Mouse (Mus musculus) forebrain, embryonic 13.5 days (tissue): ENCODE data around the gene Caprin1. TPM values are rescaled to one million over a fixed set of nuclear protein-coding genes. Genes with fewer than 3 reads are reported as not detected.

Experiments used
- ATAC-seq: fragments of 200-750 bp; cut with Nextera tagmentation; 2 replicates; pipeline ENCODE4 v1.8.0; 2017
- H3K27ac ChIP-seq: fragments of 300-500 bp; sonication (generic); 2 replicates; pipeline ENCODE4 v1.5.1; 2015; ENCODE audit warnings: inconsistent platforms, mild to moderate bottlenecking, moderate library complexity
- H3K27me3 ChIP-seq: fragments of 300-500 bp; sonication (generic); 2 replicates; pipeline ENCODE4 v1.6.1; 2015; ENCODE audit warnings: mild to moderate bottlenecking, inconsistent platforms
- H3K36me3 ChIP-seq: fragments of 300-500 bp; sonication (generic); 2 replicates; pipeline ENCODE4 v1.6.1; 2015; ENCODE audit warnings: mild to moderate bottlenecking, inconsistent platforms; ENCODE audit not compliant: poor library complexity, severe bottlenecking
- H3K4me1 ChIP-seq: fragments of 300-500 bp; sonication (generic); 2 replicates; pipeline ENCODE4 v1.6.1; 2015; ENCODE audit warnings: inconsistent platforms
- H3K4me2 ChIP-seq: fragments of 300-500 bp; sonication (generic); 2 replicates; pipeline ENCODE4 v1.6.1; 2015; ENCODE audit warnings: inconsistent platforms, mild to moderate bottlenecking, moderate library complexity
- H3K4me3 ChIP-seq: fragments of 300-500 bp; sonication (generic); 2 replicates; pipeline ENCODE4 v1.5.1; 2015; ENCODE audit warnings: mild to moderate bottlenecking, inconsistent platforms
- H3K9ac ChIP-seq: fragments of 300-500 bp; sonication (generic); 2 replicates; pipeline ENCODE4 v1.6.1; 2015; ENCODE audit warnings: mild to moderate bottlenecking, inconsistent platforms
- H3K9me3 ChIP-seq: fragments of 300-500 bp; sonication (generic); replicated peaks from 2 replicates; pipeline ENCODE4 v1.6.1; 2016; ENCODE audit warnings: inconsistent platforms
- WGBS: fragments of 180-500 bp; shearing (Covaris S2); methylation state at CpG from one replicate; pipeline ENCODE4 v1.1.7; 2015; 5-methylcytosine and 5-hydroxymethylcytosine counted together
- polyA plus RNA-seq: library from polyadenylated mRNA; unstranded; fragments of >200 nt; fragmentation: Nextera tagmentation; extraction: Ambion mirVana; gene quantifications from 2 replicates; pipeline ENCODE4 v1.2.1, GENCODE M21; 2015

Caprin1 gene
- polyA plus RNA-seq, 1 experiment from 2014 or later: 439 TPM

DNA sequence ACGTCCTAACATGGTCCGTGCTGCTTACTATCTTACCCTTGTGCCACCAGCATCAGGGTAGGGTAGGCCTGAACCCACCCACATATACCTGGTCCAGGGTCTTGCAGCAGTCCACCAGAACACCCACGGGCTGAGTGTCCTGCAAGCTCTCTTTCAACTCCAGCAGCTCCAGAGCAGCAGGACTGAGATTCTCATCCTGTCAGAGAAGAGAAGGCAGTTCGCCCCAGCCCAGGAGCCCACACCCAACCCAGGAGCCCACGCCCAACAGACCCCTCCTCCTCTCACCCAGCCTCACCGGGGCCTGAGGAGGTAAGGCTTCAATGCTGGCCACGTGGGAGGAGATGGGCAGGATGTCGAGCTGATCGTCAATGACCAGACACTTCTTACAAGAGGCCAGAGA is 49.6 kb downstream of the Caprin1 start:
- H3K36me3 ChIP-seq: peaks cover 78% of the 10 kb centered on the region
- no peak overlapping the region for H3K27ac ChIP-seq
- no peak for ATAC-seq
- H3K27me3 ChIP-seq: no peaks in the 10 kb centered on the region
- no peak overlapping the region for H3K4me2 ChIP-seq
- H3K9ac ChIP-seq: no peak overlapping the region
- H3K9me3 ChIP-seq: no peaks in the 10 kb centered on the region
- no peak overlapping the region for H3K4me3 ChIP-seq
- 89% methylated on average over 9 of the region's 9 CpGs for WGBS
- H3K4me1 ChIP-seq: no peaks in the 10 kb centered on the region

DNA sequence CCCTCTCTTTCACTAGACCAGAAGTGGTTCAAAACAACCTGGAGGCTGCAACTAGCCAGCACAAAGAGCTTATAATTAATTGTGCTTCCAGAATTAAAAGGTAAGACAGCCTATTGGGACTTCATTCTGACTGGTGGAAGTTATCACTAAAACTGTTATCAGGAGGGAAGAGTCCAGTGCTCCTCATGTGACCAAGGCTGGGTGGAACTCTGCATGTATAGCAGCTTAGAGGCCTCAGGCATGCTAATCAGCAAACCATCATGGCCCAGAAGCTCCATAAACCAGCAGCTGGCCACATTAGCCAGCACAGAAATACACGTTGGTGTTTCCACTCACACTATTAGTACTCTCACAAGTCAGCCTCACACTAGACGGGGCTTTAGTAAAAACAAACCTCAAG is 50.7 kb downstream of the Caprin1 start:
- H3K36me3 ChIP-seq: peaks cover 76% of the 10 kb centered on the region

DNA sequence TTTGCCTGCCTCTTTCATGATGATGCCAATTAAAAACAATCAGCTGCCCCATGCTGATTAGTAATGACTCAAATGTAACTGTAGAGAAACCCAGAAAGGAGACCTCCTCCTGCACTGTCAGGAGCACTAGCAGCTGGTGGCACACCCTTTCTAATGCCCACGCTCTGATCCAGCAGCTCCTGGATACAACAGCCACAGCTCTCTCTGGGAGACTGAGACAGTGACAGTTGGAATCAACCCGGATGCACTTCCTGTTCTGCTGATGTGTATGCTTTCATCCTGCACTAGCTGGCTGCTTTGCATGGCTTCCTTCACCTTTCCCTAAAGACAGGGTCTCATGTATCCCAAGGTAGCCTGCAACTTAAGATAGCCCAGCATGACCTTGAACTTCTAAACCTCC is 51.4 kb downstream of the Caprin1 start:
- H3K36me3 ChIP-seq: peaks cover 73% of the 10 kb centered on the region
- H3K27ac ChIP-seq: no peak overlapping the region
- no peak overlapping the region for H3K9ac ChIP-seq
- no peak overlapping the region for H3K4me3 ChIP-seq
- no peak for ATAC-seq
- no peaks in the 10 kb centered on the region for H3K9me3 ChIP-seq
- H3K4me2 ChIP-seq: no peak overlapping the region
- no peaks in the 10 kb centered on the region for H3K27me3 ChIP-seq
- H3K4me1 ChIP-seq: no peaks in the 10 kb centered on the region
- WGBS: 81% methylated on average over 2 of the region's 2 CpGs

More for the DNA sequence above, 50.7 kb downstream of the Caprin1 start:
- Histone ChIP-seq H3K9me3 (no peaks in the 10 kb centered on the region), H3K27ac (no peak overlapping the region), H3K4me1 (no peaks in the 10 kb centered on the region), H3K9ac (no peak overlapping the region), H3K27me3 (no peaks in the 10 kb centered on the region), H3K4me2 (no peak overlapping the region), H3K4me3 (no peak overlapping the region)
- 84% methylated on average over 2 of the region's 2 CpGs for WGBS
- no peak for ATAC-seq

DNA sequence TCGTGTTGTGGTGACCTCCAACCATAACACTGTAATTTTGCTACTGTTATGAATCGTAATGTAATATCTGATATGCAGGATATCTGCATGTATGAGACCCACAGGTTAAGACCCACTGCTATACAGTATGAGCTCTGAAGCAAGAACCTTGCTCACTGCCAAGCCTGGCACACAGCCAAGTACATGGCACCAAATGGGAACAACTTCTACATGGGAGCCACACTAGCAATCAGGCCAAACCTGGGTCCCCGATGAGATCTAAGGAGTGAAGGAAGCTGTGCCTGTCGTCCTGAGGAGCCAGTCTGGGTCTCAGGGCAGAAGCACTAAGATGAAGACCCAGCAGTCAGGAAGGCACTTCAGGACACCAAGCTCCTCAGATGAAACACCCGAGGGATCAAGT is 52.0 kb downstream of the Caprin1 start:
- H3K27ac ChIP-seq: no peak overlapping the region
- H3K27me3 ChIP-seq: no peaks in the 10 kb centered on the region
- peaks cover 73% of the 10 kb centered on the region for H3K36me3 ChIP-seq
- no peak overlapping the region for H3K4me3 ChIP-seq
- H3K4me1 ChIP-seq: no peaks in the 10 kb centered on the region
- WGBS: 85% methylated on average over 5 of the region's 5 CpGs
- no peak overlapping the region for H3K9ac ChIP-seq
- no peak for ATAC-seq
- no peaks in the 10 kb centered on the region for H3K9me3 ChIP-seq
- no peak overlapping the region for H3K4me2 ChIP-seq

DNA sequence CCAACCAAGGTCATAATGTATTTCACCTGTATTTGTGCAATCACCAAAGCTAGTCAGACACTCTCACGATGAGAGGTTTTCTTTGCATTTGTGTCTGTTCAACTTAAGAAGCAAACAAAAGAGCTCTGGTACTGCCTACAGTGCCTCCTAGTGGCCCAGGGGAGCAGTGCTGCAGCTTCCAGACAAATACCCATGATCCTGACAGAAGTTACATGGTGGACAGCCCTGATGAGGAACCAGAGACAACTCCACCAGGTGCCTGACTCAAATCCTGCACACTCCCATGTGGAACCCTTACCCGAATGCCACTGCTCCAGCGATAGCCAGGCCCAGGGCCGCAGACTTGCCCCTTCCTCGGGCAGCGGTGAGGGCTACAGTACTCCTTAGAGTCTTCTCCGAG is 53.5 kb downstream of the Caprin1 start:
- Histone ChIP-seq H3K4me2 (no peak overlapping the region), H3K27ac (no peak overlapping the region), H3K36me3 (peaks cover 72% of the 10 kb centered on the region), H3K9me3 (no peaks in the 10 kb centered on the region), H3K9ac (no peak overlapping the region), H3K4me1 (no peaks in the 10 kb centered on the region), H3K27me3 (no peaks in the 10 kb centered on the region), H3K4me3 (no peak overlapping the region)
- 78% methylated on average over 7 of the region's 7 CpGs for WGBS
- no peak for ATAC-seq

DNA sequence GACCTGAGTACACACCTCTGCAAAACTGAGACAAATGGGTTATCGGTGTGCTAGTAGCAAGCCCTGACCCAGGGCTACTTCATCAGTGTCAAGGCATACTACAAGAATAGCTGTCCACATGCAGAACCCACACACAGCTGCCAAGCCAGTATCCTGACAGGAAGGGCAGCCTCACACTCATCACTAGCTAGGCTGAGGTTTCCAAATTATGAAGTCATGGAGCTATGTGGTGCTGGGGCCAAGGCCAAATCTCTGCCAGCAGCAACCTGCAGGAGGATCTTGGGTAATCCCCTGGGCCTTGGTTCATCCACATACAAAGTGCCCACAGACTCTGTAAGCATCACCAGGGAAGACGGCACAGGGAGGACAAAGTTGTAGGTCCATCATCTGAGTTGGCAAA is 53.9 kb downstream of the Caprin1 start:
- ATAC-seq: no peak

DNA sequence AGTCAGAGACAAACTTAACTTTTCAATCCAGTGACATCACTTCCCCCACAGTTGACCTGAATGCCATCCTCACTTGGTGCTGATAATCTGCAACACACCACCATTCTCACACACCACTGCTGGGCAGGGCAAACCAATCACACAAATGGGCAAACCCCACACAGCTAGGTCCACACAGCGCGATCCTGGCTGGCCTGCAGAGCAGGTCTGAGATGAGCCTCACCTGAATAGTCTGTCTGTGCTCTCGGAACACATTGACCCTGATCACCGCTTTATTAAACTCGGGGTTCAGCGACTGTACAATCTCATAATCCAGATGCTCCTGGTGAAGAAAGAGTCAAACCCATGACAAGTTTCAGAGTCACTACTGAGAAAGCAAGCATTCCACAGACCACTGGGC is 54.6 kb downstream of the Caprin1 start:
- no peaks in the 10 kb centered on the region for H3K9me3 ChIP-seq
- H3K4me3 ChIP-seq: no peak overlapping the region
- no peak for ATAC-seq
- no peaks in the 10 kb centered on the region for H3K4me1 ChIP-seq
- peaks cover 66% of the 10 kb centered on the region for H3K36me3 ChIP-seq
- H3K27me3 ChIP-seq: no peaks in the 10 kb centered on the region
- no peak overlapping the region for H3K4me2 ChIP-seq
- H3K9ac ChIP-seq: no peak overlapping the region
- 97% methylated on average over 6 of the region's 6 CpGs for WGBS
- no peak overlapping the region for H3K27ac ChIP-seq

More for the DNA sequence above, 53.9 kb downstream of the Caprin1 start:
- Histone ChIP-seq H3K4me3 (no peak overlapping the region), H3K36me3 (peaks cover 72% of the 10 kb centered on the region), H3K9ac (no peak overlapping the region), H3K27ac (no peak overlapping the region), H3K4me2 (no peak overlapping the region), H3K9me3 (no peaks in the 10 kb centered on the region), H3K27me3 (no peaks in the 10 kb centered on the region), H3K4me1 (no peaks in the 10 kb centered on the region)
- 91% methylated on average over 2 of the region's 2 CpGs for WGBS

DNA sequence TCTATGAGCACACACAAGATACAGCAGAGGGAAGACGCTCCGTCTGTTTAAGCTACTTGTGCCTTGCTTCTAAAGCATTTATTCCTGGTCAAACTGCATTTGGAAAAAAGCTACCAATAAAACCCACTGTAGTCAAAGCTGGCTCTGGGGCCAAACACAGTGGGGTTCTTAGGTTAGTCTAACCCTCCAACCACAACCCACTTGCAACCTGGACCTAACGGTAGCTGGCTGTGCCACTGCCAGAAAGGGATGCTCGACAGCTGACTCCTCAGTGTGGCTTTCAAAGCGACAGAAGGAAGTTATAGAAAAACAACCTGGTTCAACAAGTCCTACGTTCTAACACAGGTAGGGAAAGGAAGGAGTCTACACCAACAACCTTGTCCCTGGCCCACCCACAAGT is 66.0 kb downstream of the Caprin1 start:
- Histone ChIP-seq H3K4me3 (no peak overlapping the region), H3K4me1 (no peaks in the 10 kb centered on the region), H3K9me3 (no peaks in the 10 kb centered on the region), H3K27me3 (no peaks in the 10 kb centered on the region), H3K9ac (no peak overlapping the region), H3K27ac (no peak overlapping the region), H3K4me2 (no peak overlapping the region), H3K36me3 (peaks cover 93% of the 10 kb centered on the region)
- ATAC-seq: no peak
- WGBS: 96% methylated on average over 6 of the region's 6 CpGs

DNA sequence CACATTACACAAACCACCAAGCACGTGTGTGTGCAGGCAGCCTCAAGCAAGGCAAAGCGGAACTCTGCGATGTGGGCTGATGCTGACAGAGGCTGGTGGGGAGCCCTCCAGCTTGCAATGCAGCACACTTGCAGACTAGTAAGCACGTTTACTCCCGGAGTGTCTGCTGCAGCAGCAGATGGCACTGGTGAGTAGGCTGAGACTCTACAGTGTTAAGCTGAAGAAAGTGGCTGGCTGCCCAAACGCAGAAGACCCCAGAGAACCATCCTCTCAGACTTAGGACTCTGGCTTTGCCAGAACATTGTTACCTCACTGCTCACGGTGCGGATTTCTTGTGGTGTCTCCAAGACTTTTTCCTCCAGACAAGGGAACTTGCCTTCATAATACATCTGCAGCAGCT is 66.5 kb downstream of the Caprin1 start:
- no peaks in the 10 kb centered on the region for H3K4me1 ChIP-seq
- H3K27me3 ChIP-seq: no peaks in the 10 kb centered on the region
- no peak overlapping the region for H3K4me3 ChIP-seq
- H3K36me3 ChIP-seq: peaks cover 93% of the 10 kb centered on the region
- no peak overlapping the region for H3K9ac ChIP-seq
- H3K27ac ChIP-seq: no peak overlapping the region
- 82% methylated on average over 8 of the region's 8 CpGs for WGBS
- no peak overlapping the region for H3K4me2 ChIP-seq
- H3K9me3 ChIP-seq: no peaks in the 10 kb centered on the region
- ATAC-seq: no peak

DNA sequence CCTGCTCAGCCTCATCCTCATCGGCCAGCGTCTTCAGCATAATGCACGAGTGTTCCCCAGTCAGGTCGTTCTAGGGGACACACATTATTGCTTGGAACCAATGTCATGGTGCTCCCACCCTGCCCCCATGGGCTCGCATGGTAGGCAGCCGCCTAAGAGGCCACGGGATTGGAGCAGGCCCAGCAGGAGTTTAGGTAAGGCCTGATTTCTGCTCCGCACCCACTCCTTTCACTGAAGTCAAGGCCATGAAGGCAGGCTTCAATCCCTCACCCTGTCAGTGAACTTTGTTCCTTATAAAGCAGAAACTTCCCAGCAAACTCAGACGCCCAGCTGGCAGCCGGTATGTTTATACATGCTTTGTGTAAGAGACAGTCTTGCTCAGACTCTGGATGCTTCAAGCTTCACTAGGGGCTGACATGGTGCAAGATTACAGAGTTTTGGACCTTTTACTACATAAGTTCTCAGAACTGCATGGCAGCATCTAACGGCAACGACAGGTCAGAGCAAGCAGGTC is 69.4 kb downstream of the Caprin1 start:
- no peak overlapping the region for H3K9ac ChIP-seq
- WGBS: 90% methylated on average over 12 of the region's 12 CpGs
- H3K4me2 ChIP-seq: no peak overlapping the region
- H3K4me3 ChIP-seq: no peak overlapping the region
- H3K27ac ChIP-seq: no peak overlapping the region
- peaks cover 96% of the 10 kb centered on the region for H3K36me3 ChIP-seq
- no peaks in the 10 kb centered on the region for H3K9me3 ChIP-seq
- H3K4me1 ChIP-seq: no peaks in the 10 kb centered on the region
- no peaks in the 10 kb centered on the region for H3K27me3 ChIP-seq
- ATAC-seq: no peak

DNA sequence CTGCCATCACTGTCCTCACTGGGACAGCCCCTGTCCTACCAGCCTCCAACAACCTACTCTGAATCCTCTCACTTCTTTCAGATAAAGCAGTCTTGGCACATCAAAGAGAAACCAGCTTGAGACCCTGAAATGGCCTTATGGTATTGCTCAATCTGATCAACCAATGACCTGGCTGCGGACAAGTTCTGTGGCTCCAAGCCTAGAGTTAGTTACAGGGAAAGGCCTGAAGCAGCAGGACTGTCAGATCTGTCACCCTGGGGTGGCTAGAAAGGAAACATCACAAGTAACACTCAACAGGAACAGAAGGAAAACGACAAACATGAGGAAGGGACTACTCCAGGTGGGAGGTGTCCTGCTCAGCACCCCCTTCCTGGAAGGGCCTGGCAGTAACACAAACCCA is 72.9 kb downstream of the Caprin1 start:
- Histone ChIP-seq H3K27ac (no peak overlapping the region), H3K4me2 (no peak overlapping the region), H3K27me3 (no peaks in the 10 kb centered on the region), H3K9me3 (no peaks in the 10 kb centered on the region), H3K36me3 (peaks cover 90% of the 10 kb centered on the region), H3K4me1 (no peaks in the 10 kb centered on the region), H3K4me3 (no peak overlapping the region), H3K9ac (no peak overlapping the region)
- 94% methylated on average over 2 of the region's 2 CpGs for WGBS
- ATAC-seq: no peak

DNA sequence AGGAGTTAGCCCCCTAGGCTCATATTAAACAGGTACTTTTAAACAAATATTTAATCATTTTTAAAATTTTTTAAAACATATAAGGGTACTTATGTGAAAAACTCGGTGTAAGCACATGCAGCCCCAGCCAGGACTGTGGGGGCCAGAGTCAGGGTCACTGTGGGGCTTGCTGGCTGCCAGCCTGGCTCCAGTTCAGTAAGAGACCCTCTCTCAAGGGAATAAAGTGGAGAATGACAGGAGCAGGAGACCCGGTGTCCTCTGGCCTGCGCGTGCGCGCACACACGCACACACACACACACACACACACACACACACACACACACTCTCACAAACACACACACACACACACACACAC is 78.2 kb downstream of the Caprin1 start:
- no peak overlapping the region for H3K4me2 ChIP-seq
- no peaks in the 10 kb centered on the region for H3K4me1 ChIP-seq
- no peaks in the 10 kb centered on the region for H3K27me3 ChIP-seq
- peak; percentile 46; the same call in 1 of the 2 replicates for ATAC-seq
- H3K4me3 ChIP-seq: no peak overlapping the region
- peaks cover 55% of the 10 kb centered on the region for H3K36me3 ChIP-seq
- 91% methylated on average over 7 of the region's 7 CpGs for WGBS
- no peak overlapping the region for H3K9ac ChIP-seq
- no peak overlapping the region for H3K27ac ChIP-seq
- H3K9me3 ChIP-seq: no peaks in the 10 kb centered on the region

DNA sequence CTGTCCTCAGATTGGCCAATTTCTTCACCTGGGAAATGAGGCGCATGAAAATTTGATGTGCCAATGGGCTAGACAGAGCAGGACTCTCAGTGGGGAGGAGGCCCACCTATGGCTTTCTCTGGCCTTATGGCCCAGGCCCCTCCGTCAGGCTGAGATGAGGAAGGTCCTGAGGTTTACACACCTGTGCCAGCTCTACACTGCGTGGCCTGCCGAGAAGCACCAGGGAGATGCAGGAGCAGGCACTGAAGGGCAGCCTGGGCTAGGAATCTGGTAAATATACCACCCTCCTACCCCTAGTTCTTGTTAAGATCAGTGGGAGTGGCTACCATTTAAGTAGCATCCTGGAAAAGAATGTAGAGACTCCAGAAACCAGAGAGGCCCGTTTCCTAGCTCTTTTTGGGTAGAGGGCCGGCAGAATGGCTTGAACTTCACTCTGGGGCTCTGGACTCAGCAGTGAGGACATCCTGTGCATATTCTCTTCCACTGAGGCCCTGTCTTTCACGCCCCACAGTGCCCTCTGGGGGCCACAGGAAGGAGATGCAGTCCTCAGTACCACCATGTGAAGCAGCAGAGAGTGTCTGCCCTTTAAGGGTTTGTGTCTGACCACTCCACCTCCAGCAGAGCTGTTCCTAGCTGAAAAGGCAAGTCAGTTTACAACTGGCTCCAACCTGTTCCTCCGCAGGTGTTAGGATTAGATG is 78.7 kb downstream of the Caprin1 start:
- ATAC-seq: peak; percentile 77
- peaks cover 49% of the 10 kb centered on the region for H3K36me3 ChIP-seq
- H3K27me3 ChIP-seq: no peaks in the 10 kb centered on the region
- H3K9ac ChIP-seq: no peak overlapping the region
- no peak overlapping the region for H3K27ac ChIP-seq
- no peak overlapping the region for H3K4me3 ChIP-seq
- 57% methylated on average over 8 of the region's 8 CpGs for WGBS
- H3K4me1 ChIP-seq: no peaks in the 10 kb centered on the region
- H3K9me3 ChIP-seq: no peaks in the 10 kb centered on the region
- no peak overlapping the region for H3K4me2 ChIP-seq
